Mouse (Mus musculus) spleen, adult 12 weeks (tissue): ENCODE measurements at regions not wholly inside any gene's neighbourhood (a gene's known extent, or its start where the extent isn't known, plus 50 kb on each side); places are given as distances from the start of the nearest gene placed in this dataset.

ENCODE experiments used
- DNase-seq: peaks from one replicate; pipeline ENCODE4 v3.0.0; 2022; ENCODE audit warnings: low spot score

- no peak for DNase-seq
These were observed 395.9 kb upstream of the Zmiz1 start for GRCm38 (mm10) chr14:25063090-25063489.

GRCm38 (mm10) chr14:25064190-25064947, 394.6 kb upstream of the Zmiz1 start:
- no peak for DNase-seq

GRCm38 (mm10) chr14:25067435-25067834, 391.6 kb upstream of the Zmiz1 start:
- DNase-seq = no peak

GRCm38 (mm10) chr14:25068430-25068829, 390.6 kb upstream of the Zmiz1 start:
- no peak for DNase-seq

- DNase-seq = no peak
These were observed 385.8 kb upstream of the Zmiz1 start for GRCm38 (mm10) chr14:25073143-25073542.

- no peak for DNase-seq
These were observed 384.8 kb upstream of the Zmiz1 start for GRCm38 (mm10) chr14:25074022-25074800.

GRCm38 (mm10) chr14:25074891-25075290, 384.1 kb upstream of the Zmiz1 start:
- no peak for DNase-seq

- no peak for DNase-seq
These were observed 378.6 kb upstream of the Zmiz1 start for GRCm38 (mm10) chr14:25080431-25080830.

- DNase-seq = no peak
These were observed 375.1 kb upstream of the Zmiz1 start for GRCm38 (mm10) chr14:25083847-25084246.

- no peak for DNase-seq
These were observed 362.2 kb upstream of the Zmiz1 start for GRCm38 (mm10) chr14:25096786-25097185.

GRCm38 (mm10) chr14:25105391-25105790, 353.6 kb upstream of the Zmiz1 start:
- DNase-seq = no peak

- no peak for DNase-seq
These were observed 352.5 kb upstream of the Zmiz1 start for GRCm38 (mm10) chr14:25106451-25106850.

- DNase-seq = peak; percentile 1
These were observed 350.8 kb upstream of the Zmiz1 start for GRCm38 (mm10) chr14:25108101-25108652.

GRCm38 (mm10) chr14:25108701-25109290, 350.2 kb upstream of the Zmiz1 start:
- no peak for DNase-seq

GRCm38 (mm10) chr14:25109691-25110090, 349.3 kb upstream of the Zmiz1 start:
- no peak for DNase-seq

GRCm38 (mm10) chr14:25112832-25113231, 346.2 kb upstream of the Zmiz1 start:
- DNase-seq = no peak

GRCm38 (mm10) chr14:25113326-25113725, 345.7 kb upstream of the Zmiz1 start:
- no peak for DNase-seq

- peak; percentile 37 for DNase-seq
These were observed 342.6 kb upstream of the Zmiz1 start for GRCm38 (mm10) chr14:25116424-25116823.

- no peak for DNase-seq
These were observed 339.0 kb upstream of the Zmiz1 start for GRCm38 (mm10) chr14:25119999-25120398.

- DNase-seq = no peak
These were observed 338.5 kb upstream of the Zmiz1 start for GRCm38 (mm10) chr14:25120506-25120905.

GRCm38 (mm10) chr14:25122971-25123535, 335.9 kb upstream of the Zmiz1 start:
- DNase-seq = no peak
